Mouse (Mus musculus) heart, postnatal 0 days (tissue): ENCODE measurements around the gene Itgb4. TPM values are rescaled to one million over a fixed set of nuclear protein-coding genes. Genes with fewer than 3 reads are reported as not detected.

ENCODE experiments used
- ATAC-seq: fragments of 200-750 bp; cut with Nextera tagmentation; 2 replicates; pipeline ENCODE4 v1.8.0; 2017; ENCODE audit warnings: low read depth, moderate number of reproducible peaks, moderate library complexity; ENCODE audit not compliant: insufficient read depth
- DNase-seq: peaks from one replicate; pipeline ENCODE4 v3.0.0-alpha.2; 2016; ENCODE audit warnings: low spot score
- H3K27ac ChIP-seq: fragments of 300-500 bp; sonication (generic); 2 replicates; pipeline ENCODE4 v1.5.1; 2014; ENCODE audit warnings: low read depth, mild to moderate bottlenecking
- H3K27me3 ChIP-seq: fragments of 300-500 bp; sonication (generic); 2 replicates; pipeline ENCODE4 v1.6.1; 2014; ENCODE audit warnings: low read length, mixed read lengths; ENCODE audit not compliant: control insufficient read depth, insufficient read depth
- H3K36me3 ChIP-seq: fragments of 300-500 bp; sonication (generic); replicated peaks from 2 replicates; pipeline ENCODE4 v1.6.1; 2014; ENCODE audit warnings: low read length, mixed read lengths; ENCODE audit not compliant: control insufficient read depth, insufficient read depth
- H3K4me1 ChIP-seq: fragments of 300-500 bp; sonication (generic); 2 replicates; pipeline ENCODE4 v1.6.1; 2014; ENCODE audit warnings: antibody characterized with exemption; ENCODE audit not compliant: control insufficient read depth, insufficient read depth
- H3K4me2 ChIP-seq: fragments of 300-500 bp; sonication (generic); 2 replicates; pipeline ENCODE4 v1.6.1; 2014; ENCODE audit warnings: low read depth, mild to moderate bottlenecking, low read length, moderate library complexity
- H3K4me3 ChIP-seq: fragments of 300-500 bp; sonication (generic); 2 replicates; pipeline ENCODE4 v1.5.1; 2014; ENCODE audit warnings: low read depth, low read length
- H3K9ac ChIP-seq: fragments of 300-500 bp; sonication (generic); replicated peaks from 2 replicates; pipeline ENCODE4 v1.6.1; 2014; ENCODE audit warnings: low read depth, low read length, mixed read lengths
- H3K9me3 ChIP-seq: fragments of 300-500 bp; sonication (generic); replicated peaks from 2 replicates; pipeline ENCODE4 v1.6.1; 2016; ENCODE audit warnings: low read length; ENCODE audit not compliant: control insufficient read depth
- CTCF ChIP-seq: IDR thresholded peaks from 2 replicates; pipeline ENCODE4 v1.5.1; 2016; ENCODE audit warnings: antibody characterized with exemption, control low read depth, low read depth
- EP300 ChIP-seq: IDR thresholded peaks from 2 replicates; pipeline ENCODE4 v1.6.1; 2016; ENCODE audit warnings: antibody characterized with exemption, low read depth
- WGBS: fragments of 180-500 bp; shearing (Covaris S2); extraction: QIAGEN DNeasy Blood & Tissue Kit; methylation state at CpG from one replicate; pipeline ENCODE4 v1.1.7; 2014; 5-methylcytosine and 5-hydroxymethylcytosine counted together
- polyA plus RNA-seq: library from polyadenylated mRNA; unstranded; fragments of >200 nt; fragmentation: Nextera tagmentation; extraction: Ambion mirVana; gene quantifications from 2 replicates; pipeline ENCODE4 v1.2.1, GENCODE M21; 2015
- total RNA-seq: library from RNA; depleted of rRNA; stranded (reverse); fragments of >200 nt; gene quantifications from 2 replicates; pipeline ENCODE4 v1.2.3, GENCODE M21; 2014; ENCODE audit warnings: low replicate concordance

Gene Itgb4
- total and polyA plus RNA-seq, 2 experiments from 2014 or later: 1.1 to 1.5 TPM

GRCm38 (mm10) chr11:115995256-115995655 is 20.7 kb downstream of the Itgb4 start:
- Histone ChIP-seq H3K4me1 (no peaks in the 10 kb centered on the region), H3K9me3 (no peaks in the 10 kb centered on the region), H3K9ac (no peak overlapping the region), H3K4me2 (no peak overlapping the region), H3K4me3 (no peak overlapping the region), H3K27ac (no peak overlapping the region), H3K36me3 (no peaks in the 10 kb centered on the region), H3K27me3 (peaks cover 5% of the 10 kb centered on the region; the same call in 1 of the 2 replicates)
- ATAC-seq: no peak
- TF ChIP-seq CTCF (no peak), EP300 (no peak)
- DNase-seq: no peak
- WGBS: 83% methylated on average over 3 of the region's 3 CpGs

DNA sequence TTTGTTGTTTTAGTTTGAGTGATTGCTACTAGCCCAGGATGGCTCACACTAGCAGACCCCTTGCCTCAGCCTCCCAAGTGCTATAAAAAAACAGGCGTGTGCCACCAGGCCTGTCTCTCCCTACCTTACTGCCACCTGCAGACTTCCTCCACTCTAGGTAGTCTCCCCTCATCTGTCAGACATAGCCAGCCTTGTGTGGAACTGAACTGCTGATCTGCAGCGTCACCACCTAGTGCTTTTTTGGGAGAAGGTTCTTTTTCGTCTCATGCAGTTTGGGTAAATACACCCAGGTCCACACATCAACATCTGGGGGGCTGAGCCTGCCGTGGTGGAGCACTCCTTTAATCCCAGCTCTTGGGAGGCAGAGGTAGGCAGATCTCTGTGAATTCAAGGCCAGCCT is 22.5 kb downstream of the Itgb4 start:
- DNase-seq (no peak), ATAC-seq (no peak)
- H3K4me2 ChIP-seq: no peak overlapping the region
- H3K36me3 ChIP-seq: no peaks in the 10 kb centered on the region
- no peak overlapping the region for H3K4me3 ChIP-seq
- peaks cover 8% of the 10 kb centered on the region; the same call in 1 of the 2 replicates for H3K27me3 ChIP-seq
- no peak overlapping the region for H3K9ac ChIP-seq
- H3K4me1 ChIP-seq: no peaks in the 10 kb centered on the region
- H3K9me3 ChIP-seq: no peaks in the 10 kb centered on the region
- WGBS: 73% methylated on average over 4 of the region's 4 CpGs
- H3K27ac ChIP-seq: no peak overlapping the region
- no peak for TF ChIP-seq EP300
- TF ChIP-seq CTCF: no peak

DNA sequence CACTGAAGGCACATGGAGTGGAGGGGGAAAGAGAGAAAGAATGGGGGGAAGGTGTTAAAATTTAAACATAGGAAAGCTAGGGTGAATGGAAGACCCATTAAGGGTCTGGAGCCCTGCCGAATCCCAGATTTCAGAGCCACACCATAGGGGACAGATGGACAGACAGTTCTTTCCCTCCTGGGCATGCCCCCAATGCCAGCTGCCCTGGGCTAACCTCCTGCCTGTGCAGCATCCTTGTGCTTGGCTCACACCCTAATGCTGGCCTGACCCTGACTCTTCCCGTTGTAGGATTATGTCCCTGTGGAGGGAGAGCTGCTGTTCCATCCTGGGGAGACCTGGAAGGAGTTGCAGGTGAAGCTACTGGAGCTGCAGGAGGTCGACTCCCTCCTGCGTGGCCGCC is 23.2 kb downstream of the Itgb4 start:
- Histone ChIP-seq H3K9me3 (no peaks in the 10 kb centered on the region), H3K36me3 (no peaks in the 10 kb centered on the region), H3K9ac (no peak overlapping the region), H3K27me3 (peaks cover 8% of the 10 kb centered on the region; the same call in 1 of the 2 replicates), H3K27ac (no peak overlapping the region), H3K4me2 (no peak overlapping the region), H3K4me3 (no peak overlapping the region), H3K4me1 (no peaks in the 10 kb centered on the region)
- no peak for TF ChIP-seq EP300
- TF ChIP-seq CTCF: no peak
- ATAC-seq (no peak), DNase-seq (no peak)
- WGBS: 58% methylated on average over 5 of the region's 5 CpGs

GRCm38 (mm10) chr11:115999027-115999426 is 24.5 kb downstream of the Itgb4 start:
- Histone ChIP-seq H3K4me2 (no peak overlapping the region), H3K27me3 (peaks cover 8% of the 10 kb centered on the region; the same call in 1 of the 2 replicates), H3K9me3 (no peaks in the 10 kb centered on the region), H3K27ac (no peak overlapping the region), H3K4me1 (no peaks in the 10 kb centered on the region), H3K4me3 (no peak overlapping the region), H3K36me3 (no peaks in the 10 kb centered on the region), H3K9ac (no peak overlapping the region)
- ATAC-seq (no peak), DNase-seq (no peak)
- 47% methylated on average over 7 of the region's 7 CpGs for WGBS
- TF ChIP-seq CTCF: no peak

GRCm38 (mm10) chr11:115999538-116000143 is 25.1 kb downstream of the Itgb4 start:
- H3K9me3 ChIP-seq: no peaks in the 10 kb centered on the region
- no peak for TF ChIP-seq EP300
- peak; percentile 63 for TF ChIP-seq CTCF
- 10% methylated on average over 14 of the region's 14 CpGs for WGBS
- H3K27ac ChIP-seq: no peak overlapping the region
- H3K36me3 ChIP-seq: no peaks in the 10 kb centered on the region
- 0 out of 2 replicates have a peak, but pooled peaks cover 3% of the 10 kb centered on the region for H3K4me1 ChIP-seq
- ATAC-seq (no peak), DNase-seq (peak; percentile 51)
- peaks cover 8% of the 10 kb centered on the region; the same call in 1 of the 2 replicates for H3K27me3 ChIP-seq
- no peak overlapping the region for H3K4me3 ChIP-seq
- no peak overlapping the region for H3K9ac ChIP-seq
- 0 out of 2 replicates have a peak overlapping the region, but pooled peaks have one; percentile 7 for H3K4me2 ChIP-seq

- no peak overlapping the region for H3K4me3 ChIP-seq
- H3K36me3 ChIP-seq: no peaks in the 10 kb centered on the region
- H3K9me3 ChIP-seq: no peaks in the 10 kb centered on the region
- no peak overlapping the region for H3K27ac ChIP-seq
- DNase-seq: no peak
- TF ChIP-seq CTCF (no peak), EP300 (no peak)
- no peak for ATAC-seq
- 0 out of 2 replicates have a peak, but pooled peaks cover 11% of the 10 kb centered on the region for H3K4me1 ChIP-seq
- H3K4me2 ChIP-seq: no peak overlapping the region
- WGBS: 53% methylated on average over 10 of the region's 10 CpGs
- H3K27me3 ChIP-seq: peaks cover 8% of the 10 kb centered on the region; the same call in 1 of the 2 replicates
- H3K9ac ChIP-seq: no peak overlapping the region
Observed at GRCm38 (mm10) chr11:116000607-116001006, 26.1 kb downstream of the Itgb4 start.
